Mouse (Mus musculus) heart, adult 11 months (tissue): ENCODE data around the gene Dennd4a.

ENCODE experiments used
- DNase-seq: peaks from one replicate; pipeline ENCODE4 v3.0.0; 2022

The Dennd4a gene

DNA sequence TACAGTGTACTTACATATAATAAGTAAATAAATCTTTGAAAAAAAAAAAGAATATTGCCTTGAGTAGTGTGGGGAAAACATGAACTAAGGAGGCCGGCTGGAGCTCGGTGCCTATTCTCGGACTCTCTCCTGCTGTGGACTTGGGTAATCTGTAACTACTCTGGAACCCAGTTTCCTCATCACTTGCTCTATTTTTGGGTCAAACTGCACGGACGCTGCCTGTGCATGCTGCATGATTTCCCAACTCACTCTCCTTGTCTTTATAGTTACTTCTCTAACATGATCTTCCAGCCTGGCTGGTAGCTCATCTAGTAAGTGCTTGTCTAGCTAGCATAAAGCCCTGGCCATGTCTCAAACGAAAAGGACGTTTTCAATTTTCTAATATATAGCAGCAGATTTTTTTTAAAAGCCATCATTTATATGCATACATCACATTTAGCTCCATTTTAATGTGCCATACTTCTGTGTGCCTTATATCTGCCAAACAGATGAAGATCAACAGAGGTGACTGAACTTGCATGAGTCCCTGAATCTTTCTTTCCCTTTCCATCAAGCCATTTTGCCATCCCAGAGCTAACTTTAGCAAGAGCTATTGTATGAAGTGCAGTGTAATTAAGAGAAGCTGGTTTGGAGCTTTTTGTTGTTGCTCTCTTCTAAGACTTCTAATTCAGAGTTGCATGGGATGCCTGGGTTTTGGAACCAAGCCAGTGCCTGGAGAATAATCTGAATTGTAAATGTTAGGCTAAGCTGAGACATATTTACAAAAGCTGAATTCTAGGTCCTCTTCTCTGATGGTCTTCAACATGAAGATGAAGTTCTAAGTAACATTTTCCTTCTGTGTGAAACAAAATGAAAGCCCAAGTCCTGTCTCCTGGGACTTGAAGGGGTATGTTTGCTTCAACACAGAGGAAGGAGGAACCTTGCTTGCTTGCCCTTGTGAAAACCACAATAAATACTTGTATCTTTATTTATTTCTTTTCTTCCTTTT is 20.2 kb upstream of the Dennd4a start:
- DNase-seq: peak; percentile 93

DNA sequence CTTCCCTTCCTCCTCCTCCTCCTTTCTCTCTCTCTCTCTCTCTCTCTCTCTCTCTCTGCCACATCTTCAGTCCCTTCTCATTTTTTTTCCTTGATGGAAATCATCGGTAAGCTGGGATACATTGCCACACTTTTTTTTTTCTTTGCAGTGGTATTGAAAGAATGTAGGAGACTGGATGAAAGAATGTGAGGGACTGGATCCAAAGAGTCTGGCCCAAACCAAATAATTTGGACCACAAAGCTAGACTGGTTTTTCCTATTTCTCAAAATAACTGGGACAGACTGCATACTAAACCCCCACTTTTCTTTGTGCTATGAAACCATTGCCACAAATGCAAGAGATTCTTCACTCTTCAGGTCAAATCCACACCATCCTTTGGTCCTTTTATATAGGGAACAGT is 19.5 kb upstream of the Dennd4a start:
- DNase-seq: no peak

DNA sequence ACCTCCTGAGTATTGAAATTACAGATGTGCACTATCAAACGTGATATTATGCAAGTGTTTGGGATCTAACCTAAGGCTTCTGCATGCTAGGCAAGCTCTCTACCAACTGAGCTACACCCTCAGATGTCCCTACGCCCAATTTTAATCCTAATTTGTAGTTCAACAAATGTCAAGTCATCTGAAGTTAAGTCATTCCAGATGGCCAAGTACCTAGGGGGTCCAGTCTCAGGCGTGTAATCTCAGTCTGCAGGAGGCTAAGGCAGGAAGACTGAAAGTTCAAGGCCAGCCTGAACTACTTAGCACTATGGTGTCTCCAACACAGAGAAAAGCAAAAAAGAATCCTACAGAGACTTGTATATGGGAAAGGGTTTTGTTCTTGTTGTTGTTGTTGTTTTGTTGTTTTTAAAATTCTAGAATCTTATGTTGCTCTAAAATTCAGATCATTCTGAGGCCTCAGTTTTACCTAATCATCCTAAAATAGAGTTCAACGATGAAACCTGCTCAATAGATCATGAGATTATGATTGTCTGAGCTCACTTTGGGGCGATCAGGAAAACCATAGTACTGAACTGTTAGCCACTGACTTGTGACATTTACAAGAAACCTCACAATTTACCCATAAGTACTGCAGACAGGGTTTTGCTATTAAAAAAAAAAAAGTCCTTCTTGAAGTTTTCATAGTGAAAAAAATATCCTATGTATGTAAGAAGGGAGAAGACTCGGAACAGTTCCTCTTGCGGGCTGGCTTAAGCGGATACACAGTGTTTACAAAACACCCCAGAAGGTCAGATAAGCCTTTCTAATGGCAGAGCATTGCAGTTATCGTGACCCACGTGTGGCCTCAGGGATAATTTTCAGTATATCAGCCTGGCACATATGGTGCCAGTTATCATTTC is 18.5 kb upstream of the Dennd4a start:
- no peak for DNase-seq

- DNase-seq: no peak
Measured at GRCm38 (mm10) chr9:64793275-64793590, 17.9 kb upstream of the Dennd4a start.

DNA sequence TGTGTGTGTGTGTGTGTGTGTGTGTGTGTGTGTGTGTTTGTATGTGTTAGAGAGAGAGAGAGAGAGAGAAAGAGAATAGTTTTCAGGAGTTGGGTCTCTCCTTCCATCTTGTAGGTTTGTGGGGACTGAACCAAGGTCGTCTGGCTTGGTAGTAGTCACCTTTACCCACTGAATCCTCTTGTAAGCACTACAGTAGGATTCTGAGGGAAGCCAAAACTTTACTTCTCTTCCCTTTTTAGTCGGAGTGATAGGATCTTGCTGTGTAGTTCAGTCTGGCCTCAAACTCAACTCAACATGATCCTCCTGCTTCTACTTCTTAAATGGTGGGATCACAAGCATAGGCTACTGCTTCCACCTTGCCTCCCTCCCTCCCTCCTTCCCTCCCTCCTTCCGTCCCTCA is 17.3 kb upstream of the Dennd4a start:
- DNase-seq: no peak

- peak; percentile 85 for DNase-seq
Measured at GRCm38 (mm10) chr9:64794448-64795420, 16.4 kb upstream of the Dennd4a start.

GRCm38 (mm10) chr9:64795846-64796615 is 15.1 kb upstream of the Dennd4a start:
- DNase-seq: peak; percentile 19

DNA sequence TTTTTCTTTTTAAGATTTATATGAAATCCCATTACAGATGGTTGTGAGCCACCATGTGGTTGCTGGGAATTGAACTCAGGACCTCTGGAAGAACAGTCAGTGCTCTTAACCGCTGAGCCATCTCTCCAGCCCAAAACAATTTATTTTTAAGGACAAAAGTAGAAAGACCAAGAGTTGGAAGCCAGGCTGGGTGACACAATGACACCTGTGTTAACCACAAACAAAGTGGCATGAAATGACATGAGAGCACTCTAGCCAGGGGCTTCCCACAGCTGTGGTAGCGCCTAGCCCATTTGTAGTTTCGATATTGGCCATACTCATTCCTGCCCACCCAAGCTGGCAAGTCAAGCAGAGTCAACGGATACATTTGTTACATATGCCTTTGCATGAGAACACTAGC is 13.7 kb upstream of the Dennd4a start:
- DNase-seq: peak; percentile 81

DNA sequence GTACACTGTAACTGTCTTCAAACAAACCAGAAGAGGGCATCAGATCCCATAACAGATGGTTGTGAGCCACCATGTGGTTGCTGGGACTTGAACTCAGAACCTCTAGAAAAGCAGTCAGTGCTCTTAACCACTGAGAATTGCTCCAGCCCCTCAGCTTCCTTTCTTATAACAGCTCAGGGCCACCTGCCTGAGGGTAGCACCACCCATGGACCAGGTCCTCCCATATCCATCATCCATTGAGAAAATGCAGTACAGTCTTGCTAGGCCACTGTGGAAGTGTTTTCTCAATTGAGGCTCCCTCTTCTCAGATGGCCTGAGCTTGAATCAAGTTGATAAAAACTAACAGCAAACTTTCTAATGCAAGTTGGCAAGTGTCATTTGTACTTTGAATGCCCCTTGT is 13.0 kb upstream of the Dennd4a start:
- peak; percentile 72 for DNase-seq

GRCm38 (mm10) chr9:64798859-64799258 is 12.3 kb upstream of the Dennd4a start:
- DNase-seq: no peak

GRCm38 (mm10) chr9:64799504-64799903 is 11.6 kb upstream of the Dennd4a start:
- DNase-seq: peak; percentile 36

GRCm38 (mm10) chr9:64802561-64802960 is 8.6 kb upstream of the Dennd4a start:
- DNase-seq: peak; percentile 73

DNA sequence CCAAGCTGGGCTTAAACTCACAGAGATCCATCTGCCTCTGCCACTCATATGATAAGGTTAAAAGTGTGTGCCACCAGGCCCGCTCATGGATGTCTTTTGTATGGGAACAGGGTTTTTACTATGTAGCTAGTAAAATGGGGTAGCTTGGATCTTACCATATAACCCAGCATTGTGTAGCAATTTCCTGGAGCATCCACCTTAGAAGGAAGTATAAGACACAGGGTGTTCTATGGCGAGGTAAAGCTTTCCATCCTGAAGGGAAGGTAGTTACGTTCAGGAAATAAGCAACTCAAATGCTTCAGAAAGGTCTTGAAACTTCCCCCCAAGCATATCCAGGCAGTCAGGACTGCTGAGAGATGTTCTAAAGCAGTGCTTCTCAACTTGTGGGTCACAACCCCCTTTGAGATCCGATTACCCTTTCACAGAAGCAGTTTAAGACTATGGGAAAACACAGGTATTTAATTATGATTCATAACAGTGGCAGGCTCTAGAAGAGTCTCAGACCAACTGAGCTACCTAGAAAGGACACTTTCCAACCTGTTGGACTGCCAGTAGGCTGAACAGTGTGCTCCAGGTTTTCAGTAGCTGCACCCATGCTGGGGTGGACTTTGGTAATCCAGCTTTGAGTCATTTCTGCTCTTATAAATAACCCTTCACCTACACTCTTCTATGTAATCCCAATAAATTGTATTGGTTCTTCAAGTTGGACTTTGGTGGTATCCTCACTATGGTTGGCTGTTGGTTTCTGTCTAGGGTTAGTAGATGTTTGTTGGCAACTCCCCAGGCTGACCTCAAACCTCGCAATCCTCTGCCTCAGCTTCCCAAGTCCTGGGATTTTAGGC is 7.5 kb upstream of the Dennd4a start:
- DNase-seq: peak; percentile 29

DNA sequence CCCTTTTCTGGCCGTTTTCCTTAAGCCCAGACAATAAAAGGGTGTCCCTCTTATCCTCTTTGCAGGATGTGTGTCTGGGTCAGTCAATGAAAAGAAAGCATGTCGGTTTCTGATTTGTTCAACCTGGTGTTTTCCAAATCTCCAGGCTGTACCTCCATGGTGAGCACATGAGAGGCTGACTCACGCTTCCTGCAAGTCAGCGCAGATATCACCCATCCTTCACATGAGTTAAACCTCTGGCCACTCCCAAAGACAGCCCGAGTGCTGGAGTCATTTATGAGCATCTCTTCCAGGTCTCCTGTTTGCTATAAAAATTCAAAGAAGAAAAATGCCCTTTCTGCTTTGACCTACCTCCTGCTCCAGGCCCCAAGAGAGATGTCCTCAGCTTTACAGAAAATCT is 5.3 kb upstream of the Dennd4a start:
- DNase-seq: peak; percentile 88

- DNase-seq: peak; percentile 90
Measured at GRCm38 (mm10) chr9:64806335-64807060, 4.6 kb upstream of the Dennd4a start.

DNA sequence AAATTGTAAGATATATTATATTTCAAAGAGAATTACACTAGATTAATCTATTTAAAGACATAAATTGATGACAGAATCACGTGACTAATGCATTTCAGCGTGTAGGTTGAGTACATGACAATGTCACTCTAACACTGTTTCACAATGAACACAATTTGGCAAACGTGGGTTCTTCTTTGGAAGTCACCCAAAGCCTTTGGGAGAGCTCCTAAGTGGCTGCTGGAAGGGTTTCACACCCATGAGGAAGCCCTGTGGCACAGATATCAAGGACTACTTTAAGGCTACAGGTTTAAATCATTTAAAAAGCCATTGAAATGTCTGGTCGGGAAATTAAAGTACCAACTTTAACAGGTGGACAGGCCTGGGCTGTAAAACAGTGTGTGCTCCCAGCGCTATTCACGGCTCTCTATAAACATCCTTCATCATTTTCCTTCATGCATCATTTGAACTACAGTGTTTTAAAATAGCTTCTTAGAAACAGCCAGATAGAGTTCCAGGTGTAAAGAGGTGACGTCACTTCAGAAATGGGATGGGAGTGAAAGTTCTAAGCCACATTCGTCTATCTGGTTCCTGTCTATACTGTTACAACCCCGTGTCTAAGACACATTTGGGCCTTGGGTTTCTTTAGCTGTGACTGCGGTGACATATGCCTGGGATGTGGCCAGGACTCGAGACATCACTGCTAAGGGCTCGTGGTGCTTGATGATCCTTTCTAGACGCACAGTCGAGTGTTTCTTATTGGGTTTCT is 3.9 kb upstream of the Dennd4a start:
- DNase-seq: peak; percentile 88

GRCm38 (mm10) chr9:64809851-64810250 is 1.3 kb upstream of the Dennd4a start:
- peak; percentile 71 for DNase-seq

- DNase-seq: no peak
Measured at GRCm38 (mm10) chr9:64811538-64812474, 666 bp downstream of the Dennd4a start.
